Mouse (Mus musculus): ENCODE data around the gene Prrt1.

The Prrt1 gene

DNA sequence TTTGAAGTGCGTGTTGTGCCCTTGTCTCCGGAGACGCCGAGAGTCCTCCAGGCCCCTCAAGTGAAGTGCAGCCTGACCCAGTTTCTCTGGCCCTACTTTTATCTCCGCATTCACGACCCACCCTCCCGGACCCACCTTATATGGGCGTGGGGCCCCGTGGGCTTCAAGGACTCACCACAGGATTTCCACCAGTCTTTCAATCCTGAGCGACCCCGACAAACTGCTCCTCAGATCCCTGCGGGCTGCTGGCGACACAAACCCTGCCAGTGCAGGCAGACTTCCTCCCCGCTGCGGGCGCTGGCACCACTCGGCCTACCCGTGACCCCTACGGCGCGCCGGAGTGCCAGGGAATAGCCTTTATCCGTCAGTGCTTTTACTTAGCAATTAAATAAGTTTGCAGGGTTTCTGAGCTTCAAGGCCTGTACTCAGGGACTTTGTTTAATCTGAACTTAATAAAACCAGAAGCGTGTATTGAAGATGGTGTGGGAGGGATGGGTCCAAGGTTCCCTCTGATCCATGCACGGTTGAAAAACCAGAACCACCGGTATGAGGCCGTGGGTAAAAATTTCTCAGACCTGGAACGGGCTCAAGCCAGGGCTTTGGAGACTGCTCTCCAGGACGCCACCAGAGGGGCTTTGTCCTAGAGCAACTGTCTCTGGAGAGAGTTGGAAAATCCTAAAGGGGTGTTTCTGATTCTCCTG, 1.2 kb upstream of the Prrt1 start, which contains the start of gene Ppt2:
Gene Ppt2 (minus strand): TSS at position 568 of the 701 bp plus-strand sequence.
- DNase-seq (ENCODE audit: low read depth, low spot score) = no peak

DNA sequence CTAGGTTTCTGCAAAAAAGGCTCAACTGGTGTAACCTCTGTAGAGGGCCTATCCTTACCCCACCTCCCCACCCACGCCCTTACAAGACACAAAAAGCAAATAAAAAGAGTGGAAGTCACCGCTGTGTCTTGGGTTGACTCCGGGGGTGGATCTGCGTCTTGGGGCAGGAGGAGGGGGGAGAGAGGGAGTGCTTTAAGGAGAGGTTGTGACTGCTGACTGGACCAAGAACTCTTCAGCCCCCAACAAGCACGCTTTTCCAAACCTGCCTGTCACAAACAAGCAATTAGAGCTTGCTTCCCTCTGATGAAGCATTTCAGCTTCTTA, 727 bp upstream of the Prrt1 start:
- DNase-seq (ENCODE audit: low read depth, low spot score) = no peak

DNA sequence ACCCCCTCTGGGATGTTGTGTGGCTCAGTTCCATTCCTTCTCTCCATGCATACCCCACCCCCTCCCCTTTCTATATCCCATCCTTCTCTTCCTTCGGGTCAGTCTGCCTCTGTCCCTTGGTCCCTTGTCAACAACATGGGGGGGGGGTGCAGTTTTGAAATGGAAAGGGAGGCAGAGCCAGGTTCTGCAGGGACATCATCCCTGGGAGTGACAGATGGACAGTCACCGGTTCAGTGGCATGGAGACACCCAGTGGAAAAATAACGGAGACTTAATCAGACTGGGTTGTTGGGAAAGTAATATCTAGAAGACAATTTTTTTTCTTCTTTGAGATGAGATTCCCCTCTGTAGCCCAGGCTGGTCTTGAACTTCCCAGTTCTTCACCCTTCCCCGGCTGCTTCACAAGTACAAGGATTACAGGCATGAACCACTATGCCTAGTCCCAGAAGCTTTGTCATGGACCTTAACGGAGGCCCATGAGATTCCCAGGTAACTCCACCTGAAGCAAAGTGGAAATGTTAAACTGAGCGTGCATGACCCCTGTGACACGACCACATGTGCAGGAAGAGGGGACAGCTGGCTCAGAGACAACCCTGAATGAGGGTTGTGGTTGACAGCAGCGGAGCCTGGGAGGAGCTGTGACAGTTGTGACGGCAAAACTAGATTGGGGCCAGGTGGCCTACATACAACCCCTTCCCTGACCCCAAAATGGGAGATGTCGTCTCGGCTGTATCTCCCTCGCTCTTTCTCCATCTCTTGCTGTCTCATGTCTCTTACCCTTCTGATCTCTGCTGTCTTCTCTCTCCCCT, 667 bp downstream of the Prrt1 start:
- DNase-seq (ENCODE audit: low read depth, low spot score) = no peak

DNA sequence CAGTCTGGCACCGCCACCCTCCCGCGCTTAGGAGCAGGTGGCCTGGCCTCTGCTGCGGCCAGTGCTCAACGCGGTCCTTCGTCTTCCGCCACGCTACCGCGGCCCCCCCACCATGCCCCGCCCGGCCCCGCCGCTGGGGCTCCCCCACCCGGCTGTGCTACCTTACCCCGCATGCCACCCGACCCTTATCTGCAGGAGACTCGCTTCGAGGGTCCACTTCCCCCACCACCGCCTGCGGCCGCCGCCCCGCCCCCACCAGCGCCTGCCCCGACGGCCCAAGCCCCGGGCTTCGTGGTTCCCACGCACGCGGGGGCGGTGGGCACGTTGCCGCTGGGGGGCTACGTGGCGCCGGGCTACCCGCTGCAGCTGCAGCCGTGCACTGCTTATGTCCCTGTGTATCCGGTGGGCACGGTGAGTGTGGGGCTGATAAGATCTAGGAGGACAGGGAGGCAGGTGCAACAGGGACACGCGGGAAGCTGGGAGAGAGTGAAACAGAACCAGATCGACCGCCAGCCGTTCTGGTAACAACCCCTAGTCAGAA, 1.5 kb downstream of the Prrt1 start:
- no peak for DNase-seq (ENCODE audit: low read depth, low spot score)

DNA sequence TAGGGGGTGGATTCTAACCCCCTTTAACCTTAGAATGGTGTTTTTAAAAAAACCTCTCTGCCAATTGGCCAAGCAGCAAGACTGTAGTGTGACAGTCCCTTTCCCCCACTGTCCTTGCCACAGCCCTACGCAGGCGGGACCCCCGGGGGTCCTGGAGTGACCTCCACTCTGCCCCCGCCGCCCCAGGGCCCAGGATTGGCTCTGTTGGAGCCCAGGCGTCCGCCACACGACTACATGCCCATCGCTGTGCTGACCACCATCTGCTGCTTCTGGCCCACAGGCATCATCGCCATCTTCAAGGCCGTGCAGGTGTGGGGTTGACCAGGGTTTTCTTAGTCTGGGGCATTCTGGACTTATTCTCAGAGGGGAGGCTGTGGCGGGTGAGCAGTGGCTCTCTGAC, 2.3 kb downstream of the Prrt1 start:
- DNase-seq (ENCODE audit: low read depth, low spot score) = no peak

DNA sequence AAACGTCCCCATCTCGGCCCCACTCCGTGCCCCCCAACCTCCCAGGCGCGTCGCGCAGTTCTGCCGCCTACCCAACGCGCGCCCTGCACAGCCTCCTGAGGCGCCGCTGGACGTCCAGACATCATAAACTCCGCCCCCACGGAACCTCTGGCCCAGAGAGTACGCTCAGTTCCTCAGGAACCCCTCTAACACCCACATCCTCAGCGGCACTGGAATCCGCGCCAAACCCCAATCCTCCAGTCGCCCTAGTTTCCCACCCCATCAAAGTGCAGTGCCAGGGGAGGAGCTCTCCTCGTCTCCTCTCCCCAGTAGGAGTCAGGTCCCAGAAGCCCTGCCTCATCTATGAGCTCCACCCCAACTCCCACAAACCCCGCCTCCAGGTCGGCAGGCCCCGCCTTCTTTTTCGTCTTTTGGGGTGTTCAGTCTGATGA, 2.9 kb downstream of the Prrt1 start:
- no peak for DNase-seq (ENCODE audit: low read depth, low spot score)

DNA sequence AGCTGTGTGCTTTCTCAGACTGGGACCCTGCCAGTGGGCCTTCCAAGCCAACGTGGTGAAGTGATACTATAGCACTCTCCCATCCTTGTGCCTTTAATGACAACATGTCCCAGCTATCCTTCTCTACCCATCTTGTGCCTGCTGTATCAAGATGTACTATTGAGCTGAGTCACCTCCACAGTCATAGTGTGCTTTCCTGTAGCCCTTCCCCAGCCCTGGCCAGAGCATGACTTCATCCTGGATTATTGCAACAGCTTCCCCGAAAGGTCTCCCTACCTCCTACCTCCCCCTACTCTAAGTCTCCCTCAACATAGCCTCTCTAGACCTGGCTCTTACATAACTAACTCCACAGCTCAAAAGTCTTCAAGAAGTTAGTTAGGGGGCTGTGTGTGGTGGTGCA, 6.3 kb downstream of the Prrt1 start:
- DNase-seq (ENCODE audit: low read depth, low spot score) = no peak

DNA sequence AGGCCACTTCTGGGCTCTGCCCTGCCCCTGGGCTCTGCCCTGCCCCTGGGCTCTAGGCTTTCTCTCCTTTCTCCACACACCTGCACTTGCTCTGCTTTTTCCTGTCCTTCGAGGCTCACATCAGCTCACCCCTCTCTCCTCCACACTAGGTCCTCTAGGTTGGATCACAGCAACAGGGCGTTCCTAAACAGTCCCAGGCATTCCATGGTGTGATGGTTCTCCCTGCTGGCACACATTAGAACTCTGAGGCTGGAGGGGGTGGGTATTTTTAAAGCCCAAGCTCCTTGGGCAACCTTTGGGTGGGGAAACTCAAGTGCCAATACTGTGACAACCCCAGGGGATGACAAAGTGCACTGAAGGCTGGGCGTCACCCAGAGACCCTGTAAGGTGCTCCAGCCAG, 8.1 kb downstream of the Prrt1 start:
- DNase-seq (ENCODE audit: low read depth, low spot score) = no peak

DNA sequence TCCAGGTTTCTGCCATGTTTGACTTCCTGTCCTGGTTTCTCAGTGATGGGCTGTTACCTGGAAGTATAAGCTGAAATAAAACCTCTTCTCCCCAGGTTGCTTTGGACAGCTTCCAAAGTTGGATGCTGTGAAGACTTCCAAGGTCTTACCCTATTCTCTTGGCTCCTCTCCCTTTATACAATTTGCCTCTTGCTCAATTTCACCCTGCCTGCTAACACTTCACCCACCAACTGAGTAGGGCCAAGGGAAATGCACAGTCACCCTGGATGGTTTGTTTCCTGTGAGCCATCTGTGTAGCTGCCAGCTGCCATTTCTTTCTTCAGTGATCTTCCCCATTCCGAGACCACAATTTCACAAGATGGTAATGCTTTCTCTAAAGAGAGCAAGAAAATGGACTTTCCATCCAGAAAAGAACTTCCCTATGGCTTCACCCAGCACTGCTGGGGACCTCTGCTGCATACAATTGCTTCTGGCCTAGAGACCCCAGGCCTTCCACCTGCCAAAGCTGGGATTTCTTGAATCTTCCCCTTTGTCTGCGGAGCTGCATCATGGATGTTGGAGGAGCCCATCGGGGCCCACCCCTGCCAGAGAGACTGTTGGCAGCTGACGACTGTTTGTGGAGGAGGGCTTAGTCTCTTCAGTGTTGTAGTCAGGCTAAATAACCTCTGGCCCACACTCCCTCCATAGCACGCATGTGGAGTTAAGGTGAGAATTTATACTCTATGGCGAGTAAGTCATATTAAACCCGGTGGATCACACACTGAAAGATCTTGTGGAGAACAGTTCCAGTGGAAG, 10.3 kb downstream of the Prrt1 start:
- DNase-seq (ENCODE audit: low read depth, low spot score) = no peak

DNA sequence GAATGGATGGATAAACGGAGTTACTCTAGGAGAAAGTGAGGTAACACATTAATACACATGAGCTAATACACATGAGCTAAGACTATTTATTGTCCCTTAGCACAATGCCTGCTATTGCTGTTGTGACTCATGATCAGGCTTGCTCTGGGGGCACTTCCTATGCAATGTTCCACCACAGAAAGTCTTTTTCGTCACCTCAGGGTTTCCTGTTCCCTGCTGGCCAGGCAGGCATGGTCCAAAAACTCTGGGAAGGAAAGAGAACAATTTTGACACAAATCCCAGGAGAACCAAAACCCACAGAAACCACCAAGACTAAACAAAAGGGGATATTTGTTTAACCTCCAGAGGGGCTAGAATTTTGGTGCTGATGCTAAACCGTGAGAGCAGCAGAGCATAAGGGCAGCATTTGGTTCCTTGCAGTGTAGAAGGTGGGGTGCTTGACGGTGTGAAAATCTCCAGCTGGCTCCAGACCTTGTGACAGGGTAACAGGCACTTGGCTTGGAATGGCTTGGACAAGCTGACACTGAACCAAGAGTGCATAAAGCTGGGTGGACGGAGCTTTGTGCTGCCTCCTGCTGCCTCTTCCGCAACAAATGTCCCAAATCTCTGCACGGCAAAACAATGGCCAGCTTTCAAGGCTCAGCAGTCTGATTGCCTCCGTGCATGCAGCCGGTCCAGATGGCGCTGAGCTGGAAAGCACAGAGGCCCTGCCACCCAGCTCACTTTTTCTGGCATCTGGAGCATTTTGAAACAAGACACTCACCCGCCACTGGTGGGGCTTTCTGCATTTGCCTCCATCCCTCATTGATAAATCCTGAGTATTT, 11.7 kb downstream of the Prrt1 start:
- no peak for DNase-seq (ENCODE audit: low read depth, low spot score)

DNA sequence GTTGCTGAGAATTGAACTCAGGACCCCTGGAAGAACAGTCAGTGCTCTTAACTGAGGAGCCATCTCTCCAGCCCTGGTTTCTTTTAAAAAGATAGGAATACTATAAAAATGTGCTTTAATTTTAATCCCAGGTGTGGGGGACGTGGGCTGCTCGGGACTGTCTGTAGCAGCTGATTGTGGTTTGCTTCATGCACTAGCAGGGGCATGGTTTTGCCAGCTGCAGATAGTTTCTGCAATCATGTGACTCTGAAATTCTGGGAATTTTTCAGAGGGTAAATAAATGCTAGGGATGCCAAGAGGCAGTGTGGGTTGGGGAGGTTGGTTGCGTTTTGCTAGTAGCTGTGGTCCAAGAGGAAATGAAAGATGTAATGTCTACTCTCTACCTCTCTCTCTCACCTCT, 12.6 kb downstream of the Prrt1 start:
- DNase-seq (ENCODE audit: low read depth, low spot score) = no peak

DNA sequence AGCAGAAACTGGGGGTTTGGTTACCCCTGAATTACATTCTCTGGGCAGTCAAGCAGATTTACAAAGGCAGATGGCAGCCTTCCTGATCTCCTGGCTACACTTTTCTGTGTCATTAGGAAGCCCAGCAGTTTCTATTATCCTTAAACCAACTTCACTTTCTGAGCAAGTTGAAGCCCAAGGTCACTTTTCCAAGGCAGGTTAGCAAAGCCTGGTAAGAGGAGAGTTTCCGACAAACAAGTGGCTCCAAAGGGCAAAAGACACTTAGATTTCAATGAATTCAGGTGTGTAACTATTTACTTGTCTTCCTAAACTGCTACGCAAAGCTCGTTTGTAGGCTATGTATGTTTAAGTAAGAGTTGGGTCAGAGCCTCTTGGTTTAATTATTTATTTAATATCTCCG, 14.0 kb downstream of the Prrt1 start:
- DNase-seq (ENCODE audit: low read depth, low spot score) = no peak

DNA sequence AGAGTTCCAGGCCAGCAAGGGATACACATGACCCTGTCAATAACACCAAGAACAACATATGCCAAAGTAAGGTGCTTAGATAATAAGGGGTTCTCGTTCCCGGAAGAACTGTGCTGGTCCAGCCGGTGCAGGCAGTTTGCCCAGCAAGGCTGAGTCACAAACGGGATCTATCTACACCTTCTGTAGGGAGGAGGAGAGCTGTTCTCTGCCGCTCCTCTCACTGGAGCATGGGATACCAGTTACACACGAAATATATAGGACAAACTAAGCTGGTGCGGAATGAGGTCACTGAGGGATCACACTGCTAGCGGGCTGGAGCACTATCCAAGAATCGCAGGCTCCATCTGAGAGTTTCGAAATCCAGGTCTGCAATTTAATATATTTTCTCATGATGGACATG, 14.6 kb downstream of the Prrt1 start:
- no peak for DNase-seq (ENCODE audit: low read depth, low spot score)

DNA sequence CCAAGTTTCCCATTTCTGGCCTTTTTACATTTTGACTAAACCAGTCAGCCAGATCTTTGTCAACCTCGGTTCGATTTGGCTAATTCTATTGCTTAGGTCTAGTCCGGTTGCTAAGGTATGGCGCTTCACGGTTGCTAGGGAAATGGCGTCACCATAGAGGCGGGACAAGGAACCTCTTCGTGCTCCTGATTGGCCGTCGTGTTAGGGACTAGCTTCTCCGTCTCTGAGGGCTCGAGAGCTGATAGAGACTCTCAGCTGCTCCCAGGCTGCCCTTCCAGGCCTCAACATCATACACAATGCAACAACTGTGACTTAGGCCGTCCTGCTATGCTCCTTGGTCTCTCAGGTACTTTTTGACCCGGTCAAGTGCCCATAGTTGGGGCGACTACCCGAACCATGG, 15.3 kb downstream of the Prrt1 start, which contains the start of gene Fkbpl:
Gene Fkbpl (plus strand): TSS at position 157 of the 400 bp plus-strand sequence.
- peak; percentile 88 for DNase-seq (ENCODE audit: low read depth, low spot score)

DNA sequence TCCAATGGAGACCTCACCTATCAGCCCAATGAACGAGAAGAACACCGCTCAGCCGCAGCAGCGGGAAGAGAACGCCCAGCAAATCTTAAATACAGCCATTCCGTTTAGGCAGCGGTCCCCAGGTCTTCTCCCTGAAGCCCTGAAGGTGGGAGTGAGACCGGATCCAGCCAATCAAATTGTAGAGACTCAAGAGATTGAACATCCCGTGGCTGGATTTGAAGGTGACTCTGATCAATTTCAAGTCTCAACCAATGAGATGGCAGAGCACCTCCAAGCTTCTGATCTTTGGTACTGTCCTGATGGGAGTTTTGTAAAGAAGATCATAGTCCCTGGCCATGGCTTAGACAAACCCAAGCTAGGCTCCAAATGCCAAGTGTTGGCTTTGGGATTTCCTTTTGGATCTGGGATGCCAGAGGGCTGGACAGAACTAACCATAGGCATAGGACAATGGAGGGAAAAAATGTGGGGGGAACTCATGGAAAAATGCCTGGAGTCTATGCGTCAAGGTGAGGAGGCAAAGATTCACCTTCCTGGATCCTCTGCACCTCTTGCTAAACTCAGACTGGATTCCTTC, 16.0 kb downstream of the Prrt1 start:
- DNase-seq (ENCODE audit: low read depth, low spot score) = no peak

DNA sequence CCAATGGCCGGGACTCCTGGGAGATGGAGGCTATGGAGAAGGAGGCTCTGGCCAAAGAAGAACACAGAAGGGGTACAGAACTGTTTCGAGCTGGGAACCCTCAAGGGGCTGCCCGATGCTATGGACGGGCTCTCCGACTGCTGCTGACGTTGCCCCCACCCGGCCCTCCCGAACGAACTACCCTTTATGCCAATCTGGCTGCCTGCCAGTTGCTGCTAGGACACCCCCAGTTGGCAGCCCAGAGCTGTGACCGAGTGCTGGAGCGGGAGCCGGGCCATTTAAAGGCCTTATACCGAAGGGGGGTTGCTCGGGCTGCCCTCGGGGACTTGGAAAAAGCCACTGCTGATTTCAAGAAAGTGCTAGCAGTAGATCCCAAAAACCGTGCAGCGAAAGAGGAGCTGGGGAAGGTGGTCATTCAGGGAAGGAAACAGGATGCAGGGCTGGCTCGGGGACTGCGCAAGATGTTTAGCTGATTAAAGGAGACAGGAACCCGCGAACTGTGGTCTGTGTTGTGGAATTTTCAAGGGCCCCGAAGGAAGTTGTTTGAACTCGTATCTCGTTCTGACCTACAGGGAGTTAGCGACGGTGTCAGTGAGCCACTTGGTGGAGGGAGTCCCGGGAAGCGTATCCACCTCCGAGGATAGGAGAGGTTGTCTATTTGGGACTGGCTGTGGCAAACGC, 16.6 kb downstream of the Prrt1 start:
- DNase-seq (ENCODE audit: low read depth, low spot score) = no peak

DNA sequence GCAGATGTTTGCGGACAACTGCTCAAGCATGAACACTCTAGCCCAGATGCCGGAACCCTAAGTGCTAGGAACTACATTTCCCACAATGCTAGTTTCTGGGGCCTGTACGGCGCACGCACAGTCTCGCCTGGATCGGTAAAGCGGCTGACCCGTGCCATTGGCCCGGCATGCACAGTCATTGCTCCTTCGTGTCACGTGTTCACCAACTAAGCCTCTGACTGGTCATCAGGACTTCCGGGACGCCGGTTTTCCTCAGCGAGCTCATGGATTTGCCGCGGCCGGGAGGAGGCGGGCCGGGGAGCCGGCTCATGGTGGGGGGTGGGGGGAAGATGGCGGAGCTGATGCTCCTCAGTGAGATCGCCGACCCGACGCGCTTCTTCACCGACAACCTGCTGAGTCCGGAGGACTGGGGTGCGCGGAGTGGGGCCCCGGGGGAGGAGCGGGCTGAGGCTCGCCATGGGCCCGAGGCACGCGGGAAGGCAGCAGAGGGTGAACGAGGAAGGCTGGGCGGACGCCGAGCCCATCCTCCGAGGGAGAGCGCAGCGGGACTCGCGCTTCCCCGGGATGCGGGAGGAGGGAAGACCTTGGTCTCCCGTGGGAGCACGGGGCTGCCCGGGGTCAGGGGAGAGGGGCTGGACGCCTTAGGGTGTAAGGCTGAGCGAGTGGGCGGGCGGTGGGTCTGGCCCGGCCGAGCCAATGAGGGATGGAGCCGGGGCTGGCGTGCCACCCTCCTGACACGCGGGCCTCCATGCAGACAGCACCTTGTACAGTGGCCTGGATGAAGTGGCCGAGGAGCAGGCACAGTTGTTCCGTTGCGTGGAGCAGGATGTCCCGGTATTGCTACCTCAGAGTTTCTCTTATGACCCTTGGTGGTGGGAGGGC, 17.8 kb downstream of the Prrt1 start, which contains the start of gene Atf6b:
Gene Atf6b (plus strand): TSS at position 241 of the 882 bp plus-strand sequence.
- DNase-seq (ENCODE audit: low read depth, low spot score) = peak; percentile 93

DNA sequence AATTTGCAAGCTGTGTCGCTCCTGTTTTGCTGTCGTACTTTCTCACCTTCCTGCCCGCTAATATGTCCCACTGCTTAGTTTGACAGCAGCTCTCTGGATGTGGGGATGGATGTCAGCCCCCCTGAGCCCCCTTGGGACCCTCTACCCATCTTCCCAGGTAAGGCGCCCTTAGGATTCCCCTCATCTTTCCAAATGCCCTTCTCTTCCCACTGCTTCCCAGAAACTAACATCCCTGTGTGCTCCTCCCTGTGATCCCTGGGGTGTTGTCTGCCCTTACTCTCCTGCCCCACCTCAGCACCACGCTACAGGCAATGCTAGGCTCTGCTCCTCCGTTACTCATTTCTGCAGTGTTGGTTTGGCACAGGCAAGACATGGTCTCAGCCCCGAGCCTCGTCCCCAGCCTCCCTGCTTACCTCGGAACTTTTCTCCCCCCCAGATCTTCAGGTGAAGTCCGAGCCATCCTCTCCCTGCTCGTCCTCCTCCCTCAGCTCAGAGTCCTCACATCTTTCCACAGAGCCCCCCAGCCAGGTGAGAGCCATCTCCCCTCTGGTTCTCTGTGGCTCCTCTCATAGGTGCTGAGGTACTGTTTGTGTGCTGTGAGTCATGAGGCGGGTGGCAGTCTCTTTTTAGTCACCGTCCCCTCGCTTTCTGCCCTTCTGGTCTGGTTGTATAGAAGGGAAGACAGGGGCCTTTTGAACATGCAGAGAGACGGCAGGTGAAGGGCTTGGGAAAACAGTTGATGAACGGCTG, 19.0 kb downstream of the Prrt1 start:
- no peak for DNase-seq (ENCODE audit: low read depth, low spot score)
